Mouse (Mus musculus) thymus, postnatal 25 days (tissue): Measurements from ENCODE around the gene Ptgs2.

Experiments
- DNase-seq: peaks from one replicate; pipeline ENCODE4 v3.0.0; 2022

Gene Ptgs2

GRCm38 (mm10) chr1:150151411-150151810, 51.6 kb downstream of the Ptgs2 start:
- no peak for DNase-seq
